Mouse (Mus musculus) spleen, embryonic (tissue): ENCODE measurements at regions not wholly inside any gene's neighbourhood (a gene's known extent, or its start where the extent isn't known, plus 50 kb on each side); places are given as distances from the start of the nearest gene placed in this dataset.

Experiments used
- CTCF ChIA-PET: fragments of 350-600 bp; sonication (Branson Sonifier 250); formaldehyde crosslinking; loops from one replicate; lab custom pipeline; 2022; lab: Charles Lee

DNA sequence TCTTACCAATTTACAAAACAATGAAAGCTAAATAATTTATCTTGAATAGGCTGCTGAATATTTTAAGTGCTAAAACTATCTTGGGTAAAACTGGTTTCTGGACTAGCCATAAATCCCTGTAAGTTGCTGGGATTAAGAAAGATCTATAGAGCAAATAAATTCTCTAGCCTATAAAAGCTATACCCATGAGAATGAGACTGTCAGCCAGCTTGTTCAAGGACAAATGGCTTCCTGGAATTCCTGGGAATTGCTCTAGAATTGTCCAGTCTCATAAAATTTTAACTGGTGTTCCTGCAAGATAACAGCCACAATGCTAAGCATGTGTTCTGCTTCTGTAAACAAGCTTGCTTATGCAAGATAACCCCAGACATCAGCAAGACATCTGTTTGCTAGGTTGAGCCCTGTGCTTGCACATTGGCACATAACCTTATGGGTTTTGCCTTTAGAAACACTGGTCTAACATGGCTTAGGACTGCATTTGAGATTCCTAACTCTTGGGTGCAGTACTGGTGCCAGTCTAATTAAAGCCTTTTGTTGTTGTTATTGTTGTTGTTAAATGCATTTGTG is 180.2 kb upstream of the Syt10 start:
- CTCF ChIA-PET, result no interaction called here

DNA sequence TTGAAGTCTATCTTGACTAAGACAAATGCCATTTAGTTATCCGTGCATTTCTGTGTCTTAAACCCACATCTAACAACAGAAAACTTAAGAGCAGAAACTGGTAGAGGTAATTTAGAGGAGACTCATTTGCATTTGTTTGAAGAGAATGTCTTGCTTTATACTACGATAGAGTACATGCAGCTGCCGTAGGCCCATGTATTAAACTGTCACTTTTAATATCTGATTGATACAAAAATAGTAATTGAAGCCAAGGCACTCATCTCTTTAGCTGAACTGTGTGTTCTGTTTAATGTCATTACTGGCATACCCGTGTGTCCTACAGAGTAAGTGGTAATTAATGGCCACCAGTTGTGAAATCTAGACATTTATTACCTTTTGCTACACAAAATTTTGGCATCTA is 181.5 kb upstream of the Syt10 start:
- CTCF ChIA-PET, result no interaction called here

DNA sequence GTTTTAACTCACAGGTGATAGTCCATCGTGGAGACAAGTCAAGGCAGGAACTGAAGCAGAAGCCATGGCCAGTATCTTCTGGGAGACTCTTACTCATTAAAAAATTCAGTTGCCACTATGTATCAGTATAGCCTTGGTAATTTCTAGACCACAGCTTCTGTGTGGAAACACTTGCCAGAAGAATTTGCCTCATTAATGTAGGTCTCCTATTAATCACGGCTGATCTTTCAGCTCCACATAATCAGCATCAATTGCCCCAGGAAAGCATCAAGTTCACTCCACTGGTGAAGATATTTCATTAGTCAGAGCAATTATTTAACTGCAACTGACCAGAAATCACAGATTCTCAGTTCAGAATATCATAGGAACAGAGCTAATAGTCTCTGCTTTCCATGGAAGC is 189.8 kb upstream of the Alg10b start:
- CTCF ChIA-PET, result no interaction called here

DNA sequence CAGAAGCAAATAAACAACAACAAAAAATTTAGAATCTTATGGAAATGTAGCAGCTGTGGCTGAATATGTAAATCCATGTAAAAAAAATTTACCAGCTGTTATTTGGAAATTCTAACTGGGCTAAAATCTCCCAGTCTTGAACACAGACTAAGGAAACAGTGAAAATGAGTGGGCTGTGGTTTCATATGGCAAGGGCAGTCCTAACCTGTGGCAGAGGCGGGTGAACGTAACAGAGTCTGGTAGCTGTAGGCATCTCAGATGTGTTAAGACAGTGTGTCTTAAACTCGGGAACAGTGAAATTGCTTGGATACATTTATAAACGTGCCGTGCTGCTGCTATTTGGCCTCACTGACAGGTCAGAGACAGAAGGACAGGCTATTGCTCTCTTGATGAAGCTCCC is 178.4 kb upstream of the Alg10b start:
- CTCF ChIA-PET, result no interaction called here

DNA sequence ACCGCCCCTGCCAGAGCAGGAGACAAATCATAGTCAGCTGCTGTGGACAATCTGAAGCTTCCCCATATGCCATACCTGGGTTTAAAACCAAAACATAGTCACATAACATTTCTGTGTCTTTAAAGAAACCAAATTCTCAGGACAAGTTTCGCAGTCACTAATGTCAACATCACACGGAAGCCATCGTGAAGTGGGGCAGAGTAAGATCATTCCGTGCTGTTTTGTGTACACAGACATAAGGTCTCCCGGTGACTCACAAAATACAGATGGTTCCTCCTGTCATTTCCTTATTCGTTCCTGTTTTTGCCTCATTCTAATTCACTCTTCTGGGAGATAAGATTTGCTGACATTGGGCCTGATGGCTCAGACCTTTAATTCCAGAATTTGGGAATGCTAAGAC is 162.1 kb upstream of the Alg10b start:
- CTCF ChIA-PET, result no interaction called here

DNA sequence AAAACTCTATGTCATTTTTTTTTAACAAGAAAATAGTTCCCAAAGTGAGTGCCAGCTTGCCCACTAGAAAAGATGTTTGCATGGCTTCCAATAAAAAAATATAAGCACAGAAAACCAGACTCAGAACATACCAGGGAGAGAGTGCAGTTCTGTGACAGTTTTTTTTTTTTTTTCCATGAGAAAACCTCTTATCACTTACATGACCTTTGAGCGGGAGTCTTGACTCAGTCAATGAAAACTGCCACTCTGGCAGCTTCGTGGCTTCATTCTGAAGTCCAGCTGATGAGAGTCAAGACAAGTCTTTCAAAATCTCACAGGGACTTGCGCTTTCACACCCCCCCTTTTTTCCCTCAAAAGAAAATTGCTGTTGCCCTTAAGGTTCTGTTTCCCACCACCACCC is 158.3 kb upstream of the Alg10b start:
- CTCF ChIA-PET, result interaction anchor here (0.7 kb wide), 1 partner anchor 77 kb away, joined by 10 read pairs; no protein-coding TSS in a partner anchor

DNA sequence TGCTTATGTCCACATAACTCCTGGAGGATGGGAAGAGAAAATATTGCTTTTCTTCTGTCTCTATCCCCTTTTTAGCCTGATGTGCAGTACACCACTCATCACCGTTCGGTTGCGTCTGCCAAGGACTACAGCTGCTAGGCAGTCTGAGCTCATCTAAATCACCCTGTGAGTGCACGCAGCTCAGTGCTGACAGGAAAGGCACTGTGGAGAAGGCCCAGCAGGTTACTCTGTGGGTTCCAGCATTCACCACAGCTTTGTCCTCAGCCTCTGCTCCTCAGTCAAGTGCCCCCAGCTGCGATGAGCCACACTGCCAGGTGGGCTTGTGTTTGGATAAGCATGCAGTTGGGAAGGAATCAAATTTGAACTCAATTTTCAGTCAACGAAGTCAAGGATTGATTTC is 152.0 kb upstream of the Alg10b start:
- CTCF ChIA-PET, result no interaction called here

DNA sequence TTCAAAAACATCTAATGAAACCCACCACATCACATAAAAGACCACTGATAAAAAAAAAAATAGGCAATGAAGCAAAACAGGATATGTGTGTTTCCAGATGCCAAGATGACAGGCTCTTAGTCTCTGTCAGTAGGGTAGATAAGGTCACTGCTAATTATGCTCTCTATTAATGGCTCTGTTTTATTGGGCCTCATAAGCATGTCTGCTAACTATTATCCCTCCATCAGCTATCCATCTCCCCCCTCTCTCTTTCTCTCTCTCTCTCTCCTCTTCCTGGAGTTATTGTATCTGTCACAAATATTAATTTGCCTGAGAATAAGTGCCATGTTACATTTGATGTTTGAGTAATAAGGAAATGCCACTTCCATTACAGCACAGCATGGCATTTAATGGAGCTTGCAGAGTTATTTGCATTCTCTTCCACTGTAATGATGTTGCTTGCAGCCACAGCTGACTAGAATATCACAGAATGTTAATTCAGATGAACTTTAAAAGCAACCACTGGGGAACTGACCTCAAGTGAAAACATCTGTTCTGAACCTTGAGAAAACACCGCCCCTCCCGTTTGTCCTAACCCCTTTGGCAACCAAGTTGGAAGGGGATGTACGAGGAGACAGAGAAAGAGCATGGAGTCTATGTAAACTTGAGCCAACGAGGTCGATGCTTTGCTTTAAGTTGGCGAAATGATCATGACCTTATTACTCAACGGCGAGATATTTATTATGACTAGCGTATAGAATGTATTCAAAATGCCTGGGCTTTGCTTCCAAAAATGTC is 141.7 kb upstream of the Alg10b start:
- CTCF ChIA-PET, result no interaction called here

DNA sequence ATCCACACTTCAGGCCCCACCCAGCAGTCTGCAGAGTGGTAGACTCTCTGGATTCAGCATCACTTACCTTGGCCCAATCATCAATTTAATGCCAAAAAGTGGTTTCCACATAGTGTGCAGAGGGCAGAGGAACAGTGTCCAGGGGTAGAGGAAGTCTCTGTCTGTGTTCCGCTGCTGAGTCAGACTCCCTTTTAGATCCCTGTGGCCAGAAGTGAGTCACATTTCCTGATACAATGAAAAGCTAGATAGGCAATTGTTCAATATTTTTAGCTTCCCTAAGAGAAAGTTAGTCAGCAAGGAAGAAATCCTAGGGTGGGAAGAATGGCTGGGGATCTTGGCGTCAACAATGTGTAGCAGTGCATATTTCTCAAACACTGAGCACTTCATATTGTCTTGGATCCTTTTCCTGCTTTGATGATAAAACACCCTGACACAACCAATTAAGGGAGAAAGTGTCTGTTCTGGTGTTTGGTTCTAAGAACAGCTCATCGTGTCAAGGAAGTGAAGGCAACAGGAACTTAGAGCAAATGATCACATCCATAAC is 114.6 kb upstream of the Alg10b start:
- CTCF ChIA-PET, result no interaction called here

DNA sequence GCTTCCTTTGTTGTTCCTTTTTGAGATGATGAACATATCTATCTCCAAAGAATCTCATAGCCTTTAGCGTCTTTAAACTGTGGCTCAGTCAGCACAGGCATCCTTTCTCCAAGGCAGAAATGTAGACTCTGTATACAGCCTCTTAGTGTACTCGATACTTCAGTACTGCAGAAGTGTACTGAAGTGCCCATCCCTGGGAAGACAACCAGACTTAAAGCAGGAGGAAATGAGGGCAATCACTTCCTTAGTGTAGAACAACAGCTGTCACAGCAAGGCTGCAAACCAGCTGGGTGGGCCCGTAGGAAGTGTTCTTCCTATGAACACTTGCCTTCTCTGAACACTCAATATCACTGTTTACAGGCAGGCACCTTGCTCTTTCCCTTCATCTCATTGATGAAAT is 110.5 kb upstream of the Alg10b start:
- CTCF ChIA-PET, result no interaction called here

DNA sequence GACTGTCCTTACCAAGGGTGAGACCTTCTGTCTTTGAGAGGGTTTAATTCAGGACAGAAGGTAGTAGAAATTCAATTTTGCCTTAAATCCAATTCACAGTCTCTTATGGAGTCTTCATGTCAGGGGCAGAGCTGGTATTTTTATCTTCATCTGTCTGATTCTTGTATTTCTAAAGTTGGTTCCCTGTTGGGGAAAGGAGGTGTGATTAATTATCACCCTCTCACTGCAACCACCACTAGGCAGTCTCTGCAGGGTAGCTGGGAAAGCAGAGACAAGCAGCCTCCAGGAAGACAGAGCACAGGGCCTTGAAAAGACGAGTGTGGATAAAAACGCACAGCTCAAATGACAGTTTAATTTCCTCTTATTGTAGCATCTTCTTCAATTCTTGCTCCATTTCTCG is 104.4 kb upstream of the Alg10b start:
- CTCF ChIA-PET, result no interaction called here

DNA sequence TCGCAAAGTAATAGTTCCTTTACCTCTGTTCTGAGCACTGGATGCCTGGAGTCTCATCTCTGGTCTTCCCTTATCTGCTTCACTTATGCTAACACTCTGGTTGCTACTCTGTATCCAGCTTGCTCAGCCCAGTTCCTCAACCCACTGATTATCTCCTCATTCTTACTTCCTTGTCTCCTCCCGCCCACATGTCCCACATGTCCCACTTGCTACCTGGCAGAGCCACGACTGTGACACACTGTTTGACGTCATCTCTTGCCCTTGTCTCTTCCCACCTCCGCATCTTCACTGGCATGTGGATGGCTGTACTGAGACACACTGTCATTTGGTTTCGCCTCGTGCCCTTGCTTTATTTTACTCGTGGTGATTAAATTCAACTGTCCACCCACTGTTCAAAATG is 100.1 kb upstream of the Alg10b start:
- CTCF ChIA-PET, result no interaction called here

DNA sequence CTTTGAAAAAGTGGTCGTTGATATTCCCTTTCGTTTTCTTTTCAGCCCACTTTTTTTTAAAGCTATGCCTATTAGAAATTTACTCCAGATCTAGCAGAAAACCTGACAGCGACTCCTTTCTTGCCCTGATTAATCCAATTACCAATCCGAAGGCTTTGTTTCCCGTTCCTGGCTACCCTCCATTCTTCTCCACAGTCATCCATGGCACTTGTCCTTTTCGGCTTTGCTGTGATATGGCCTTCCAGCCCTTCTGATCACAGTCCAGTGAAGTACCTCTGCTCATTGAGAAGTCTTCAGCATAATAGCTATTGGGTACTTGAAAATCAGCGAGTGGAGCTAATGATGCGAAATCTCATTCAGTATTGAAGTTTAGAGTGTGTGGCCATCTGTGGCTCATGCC is 99.0 kb upstream of the Alg10b start:
- CTCF ChIA-PET, result no interaction called here

DNA sequence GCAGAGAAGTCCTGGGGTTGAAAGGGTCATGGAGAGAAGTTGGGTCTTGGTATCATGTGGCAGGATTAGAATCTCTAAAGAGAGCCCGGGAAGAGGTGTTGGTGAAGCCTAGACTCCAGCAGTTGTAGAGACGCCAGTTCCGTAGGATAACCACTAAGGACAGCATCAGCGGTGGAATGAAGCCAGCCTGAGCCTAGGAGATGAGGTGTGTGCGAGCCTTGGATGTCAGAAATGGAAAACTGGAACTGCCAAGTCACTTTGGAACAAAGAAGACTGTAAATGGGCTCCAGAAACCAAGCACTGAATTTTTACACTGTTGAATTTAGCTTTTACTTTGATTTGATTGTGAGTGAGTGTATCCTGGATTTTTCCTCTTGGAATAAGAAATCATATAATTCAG is 92.3 kb upstream of the Alg10b start:
- CTCF ChIA-PET, result no interaction called here

DNA sequence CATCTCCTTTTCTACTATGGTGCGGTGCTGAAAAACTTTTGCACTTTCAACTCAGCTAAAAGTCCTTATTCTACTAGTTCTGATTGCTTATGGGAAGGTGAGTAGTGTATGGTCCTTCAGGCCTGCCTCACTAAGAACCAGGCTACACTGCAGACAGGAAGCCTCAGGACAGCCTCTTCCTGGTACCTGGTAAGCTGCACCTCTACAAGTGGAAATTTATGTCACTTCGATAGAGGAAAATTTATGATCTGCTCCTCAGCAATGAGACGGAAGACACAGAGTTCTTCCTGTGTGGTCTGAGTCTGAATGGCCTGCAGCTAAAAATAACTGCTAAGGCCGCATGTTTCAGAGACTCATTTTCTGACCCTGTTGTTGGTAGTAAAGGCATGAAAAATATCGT is 83.1 kb upstream of the Alg10b start:
- CTCF ChIA-PET, result no interaction called here

DNA sequence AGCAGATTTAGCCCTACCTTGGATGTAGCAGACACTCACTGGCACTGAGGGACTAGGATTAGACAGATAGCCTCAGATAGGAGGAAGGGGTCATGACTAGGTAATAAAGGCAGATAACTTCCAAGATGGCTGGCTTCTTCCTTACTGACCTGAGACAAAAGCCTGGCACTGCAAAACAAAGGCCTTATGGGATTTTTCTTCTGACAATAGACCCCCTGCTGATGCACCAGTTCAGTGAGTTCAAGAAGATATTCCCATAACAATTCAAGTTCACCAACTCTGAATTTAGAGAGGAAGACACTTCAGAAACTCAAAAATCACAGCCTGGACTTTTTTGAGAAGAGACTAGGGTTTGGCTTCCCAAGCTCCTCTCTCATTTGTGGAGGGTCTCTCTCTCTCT is 75.4 kb upstream of the Alg10b start:
- CTCF ChIA-PET, result no interaction called here

DNA sequence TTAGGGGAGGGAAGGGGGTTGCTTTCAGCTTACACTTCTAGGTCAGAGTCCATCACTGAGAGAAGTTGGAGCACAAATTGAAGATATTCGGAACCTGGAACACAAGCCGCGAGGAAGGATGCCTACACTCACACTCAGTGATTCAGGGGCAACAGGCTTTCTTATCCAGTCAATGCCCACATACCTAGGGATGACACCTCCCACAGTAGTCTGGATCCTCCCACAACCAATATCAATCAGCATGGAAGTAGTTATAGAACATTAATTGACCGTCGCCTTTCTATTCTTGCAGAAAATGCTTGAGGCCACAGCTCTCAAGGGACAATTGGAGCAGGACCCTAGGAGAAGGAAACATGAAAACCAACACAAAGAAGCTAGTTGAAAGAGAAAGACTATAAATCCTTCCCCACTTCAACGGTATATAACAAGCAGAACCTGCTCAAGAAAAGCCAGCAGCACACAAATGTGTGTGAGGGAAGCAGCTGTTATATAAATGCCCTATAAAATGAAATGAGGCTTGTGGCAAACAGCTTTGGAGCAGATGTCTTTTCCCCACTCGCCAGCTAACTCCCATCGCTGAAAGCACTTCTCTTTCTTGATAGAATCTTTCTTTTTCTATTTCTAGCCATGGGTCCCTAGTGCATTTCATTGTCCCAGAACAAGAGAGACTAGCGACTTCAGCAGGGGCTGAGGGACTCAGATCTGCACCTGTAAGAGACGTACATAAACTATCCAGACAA is 70.1 kb upstream of the Alg10b start:
- CTCF ChIA-PET, result no interaction called here
